Mouse (Mus musculus): ENCODE measurements around the gene Micu2. TPM values are rescaled to one million over a fixed set of nuclear protein-coding genes. Genes with fewer than 3 reads are reported as not detected.
"Not testable (repeated sequence)": the region's sequence is repeated elsewhere in the genome, so short reads cannot be mapped to it uniquely, and the experiment has no call there.

The Micu2 gene
- polyA plus RNA-seq, 1 experiment from 2014 or later = 46.5 TPM

DNA sequence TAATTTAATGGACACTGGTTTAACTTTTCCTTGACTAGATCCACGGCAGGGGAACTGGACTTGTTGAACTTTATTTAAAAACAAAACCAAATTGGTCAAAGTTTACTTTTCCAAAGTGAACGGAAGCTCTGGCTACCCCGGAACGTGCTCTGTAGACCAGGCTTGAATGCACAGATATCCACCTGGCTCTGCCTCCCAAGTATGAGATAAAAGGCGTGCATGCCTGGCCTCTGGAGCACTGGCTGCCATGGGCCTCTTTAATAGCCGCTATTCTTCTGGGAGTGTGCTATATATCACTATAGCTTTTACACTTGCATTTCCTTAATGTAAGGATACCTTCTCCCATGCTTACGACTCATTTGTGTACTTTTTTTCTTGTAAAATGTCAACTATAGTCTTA lies 65.5 kb downstream of the Micu2 start:
- Histone ChIP-seq H3K27me3 (ENCODE audit: control insufficient read depth, insufficient read depth, low read length) (no peaks in the 10 kb centered on the region), H3K27ac (ENCODE audit: low read depth, low read length) (no peak overlapping the region), H3K9ac (replicated peaks; ENCODE audit: low read depth, low read length) (no peak overlapping the region), H3K4me2 (ENCODE audit: low read depth, low read length) (no peak overlapping the region), H3K4me1 (ENCODE audit: control insufficient read depth, insufficient read depth, low read length) (no peaks in the 10 kb centered on the region), H3K36me3 (ENCODE audit: control insufficient read depth, insufficient read depth, low read length) (no peaks in the 10 kb centered on the region), H3K9me3 (ENCODE audit: control insufficient read depth, low read length) (no peaks in the 10 kb centered on the region), H3K4me3 (ENCODE audit: low read depth, low read length) (no peak overlapping the region)
- ATAC-seq (ENCODE audit: low read depth) = no peak
- WGBS = 65% methylated on average over 7 of the region's 7 CpGs

DNA sequence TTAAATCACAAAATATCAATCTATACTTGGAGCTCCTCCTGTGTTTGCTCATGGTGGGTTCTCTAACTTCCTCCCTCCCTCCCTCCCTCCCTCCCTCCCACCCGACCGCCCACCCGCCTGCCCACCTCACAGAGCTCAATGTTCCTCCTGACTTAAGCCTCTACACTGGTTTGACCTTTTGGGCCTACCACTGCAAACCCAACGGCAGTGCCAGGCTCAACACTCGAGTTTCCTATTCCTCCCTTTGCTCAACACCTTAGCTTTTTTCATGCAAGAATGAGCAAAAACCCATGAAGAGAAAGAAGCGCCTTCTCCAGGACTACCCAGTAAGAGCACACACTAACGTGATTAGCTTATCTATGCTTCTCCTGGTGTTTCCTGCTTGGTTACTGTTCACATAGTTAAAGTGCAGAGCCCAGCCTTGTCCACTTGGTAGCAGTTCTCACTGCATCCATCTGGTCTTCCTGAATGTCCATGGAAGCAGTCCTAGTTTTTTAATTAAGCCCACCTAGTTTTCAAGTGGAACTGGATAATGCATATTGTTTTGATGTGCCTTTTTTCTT lies 66.1 kb downstream of the Micu2 start:
- Histone ChIP-seq H3K9me3 (ENCODE audit: control insufficient read depth, low read length) (no peaks in the 10 kb centered on the region), H3K27ac (ENCODE audit: low read depth, low read length) (no peak overlapping the region), H3K27me3 (ENCODE audit: control insufficient read depth, insufficient read depth, low read length) (no peaks in the 10 kb centered on the region), H3K4me3 (ENCODE audit: low read depth, low read length) (no peak overlapping the region), H3K4me2 (ENCODE audit: low read depth, low read length) (no peak overlapping the region), H3K4me1 (ENCODE audit: control insufficient read depth, insufficient read depth, low read length) (no peaks in the 10 kb centered on the region), H3K36me3 (ENCODE audit: control insufficient read depth, insufficient read depth, low read length) (no peaks in the 10 kb centered on the region), H3K9ac (replicated peaks; ENCODE audit: low read depth, low read length) (no peak overlapping the region)
- 68% methylated on average over 7 of the region's 7 CpGs for WGBS
- ATAC-seq (ENCODE audit: low read depth) = no peak

DNA sequence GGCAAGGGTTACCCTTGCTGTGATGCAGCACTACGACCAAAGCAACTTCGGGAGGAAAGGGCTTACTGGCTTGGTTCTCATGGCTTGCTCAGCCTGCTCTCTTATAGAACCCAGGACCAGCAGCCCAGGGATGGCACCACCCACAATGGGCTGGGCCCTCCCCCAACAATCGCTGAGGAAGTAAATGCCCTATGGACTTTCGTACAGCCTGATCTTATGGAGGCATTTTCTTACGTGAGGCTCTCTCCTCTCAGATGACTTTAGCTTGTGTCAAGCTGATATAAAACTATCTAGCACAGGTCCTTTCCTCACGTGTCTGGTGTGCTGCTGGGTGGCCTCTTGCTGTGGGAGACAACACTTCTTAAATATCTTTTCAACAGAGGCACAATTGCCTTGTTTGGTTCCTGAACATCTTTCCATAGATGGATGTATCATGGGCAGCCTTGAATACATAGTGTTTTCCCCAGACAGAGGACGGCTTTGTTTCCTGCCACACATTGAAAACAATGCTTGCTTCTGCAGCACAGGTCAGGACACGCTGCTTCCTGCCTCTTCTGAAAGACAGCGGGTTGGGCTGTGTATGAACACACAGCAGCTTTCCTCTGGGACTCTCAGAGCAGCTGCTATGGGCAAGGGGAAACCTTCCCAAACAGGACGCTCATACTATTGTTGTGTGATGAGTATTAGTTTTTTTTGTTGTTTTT lies 77.5 kb downstream of the Micu2 start:
- ATAC-seq (ENCODE audit: low read depth) = 0 out of 2 replicates have a peak, but pooled peaks have one; percentile 46
- 38% methylated on average over 10 of the region's 10 CpGs for WGBS
- Histone ChIP-seq H3K27me3 (ENCODE audit: control insufficient read depth, insufficient read depth, low read length) (no peaks in the 10 kb centered on the region), H3K9ac (replicated peaks; ENCODE audit: low read depth, low read length) (no peak overlapping the region), H3K36me3 (ENCODE audit: control insufficient read depth, insufficient read depth, low read length) (peaks cover 16% of the 10 kb centered on the region), H3K9me3 (ENCODE audit: control insufficient read depth, low read length) (no peaks in the 10 kb centered on the region), H3K4me2 (ENCODE audit: low read depth, low read length) (no peak overlapping the region; the same call in 1 of the 2 replicates), H3K4me1 (ENCODE audit: control insufficient read depth, insufficient read depth, low read length) (no peaks in the 10 kb centered on the region), H3K27ac (ENCODE audit: low read depth, low read length) (peak overlapping the region; percentile 44), H3K4me3 (ENCODE audit: low read depth, low read length) (no peak overlapping the region)

DNA sequence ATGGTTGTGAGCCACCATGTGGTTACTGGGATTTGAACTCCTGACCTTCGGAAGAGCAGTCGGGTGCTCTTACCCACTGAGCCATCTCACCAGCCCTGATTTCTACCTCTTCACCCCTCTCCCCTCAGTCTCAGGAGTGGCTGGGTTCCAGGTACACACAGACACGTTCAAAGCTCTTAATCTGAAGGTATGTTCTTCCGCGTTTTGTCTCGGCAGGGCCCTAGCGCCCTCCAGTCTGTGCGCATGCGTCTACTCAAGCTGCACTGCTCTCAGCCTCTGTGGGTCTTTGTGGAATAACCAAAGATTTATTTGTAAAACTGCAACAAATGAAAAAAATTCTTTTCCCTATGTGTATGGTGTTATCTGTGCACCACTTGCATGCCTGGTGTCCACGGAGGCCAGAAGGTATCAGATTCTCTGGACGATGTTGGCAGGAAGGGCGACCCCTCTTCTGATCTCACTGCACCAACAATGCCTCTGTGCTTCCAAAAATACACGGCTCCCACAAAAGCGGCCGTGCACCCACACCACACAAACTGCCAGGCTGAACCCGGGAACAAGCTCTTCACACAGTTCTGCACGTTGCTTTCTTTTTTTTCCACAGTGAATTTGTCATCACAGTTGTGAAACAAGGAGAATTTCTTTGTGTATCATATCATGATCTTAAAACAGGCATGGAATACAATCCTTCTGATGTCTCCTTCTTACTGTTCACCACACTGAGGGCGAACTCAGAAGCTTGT lies 78.3 kb downstream of the Micu2 start:
- no peak overlapping the region for H3K27ac ChIP-seq (ENCODE audit: low read depth, low read length)
- peaks cover 17% of the 10 kb centered on the region for H3K36me3 ChIP-seq (ENCODE audit: control insufficient read depth, insufficient read depth, low read length)
- 86% methylated on average over 18 of the region's 18 CpGs for WGBS
- no peak overlapping the region for H3K4me3 ChIP-seq (ENCODE audit: low read depth, low read length)
- H3K4me1 ChIP-seq (ENCODE audit: control insufficient read depth, insufficient read depth, low read length) = no peaks in the 10 kb centered on the region
- ATAC-seq (ENCODE audit: low read depth) = no peak
- H3K4me2 ChIP-seq (ENCODE audit: low read depth, low read length) = no peak overlapping the region; the same call in 1 of the 2 replicates
- H3K9me3 ChIP-seq (ENCODE audit: control insufficient read depth, low read length) = no peaks in the 10 kb centered on the region
- no peak overlapping the region for H3K9ac ChIP-seq (replicated peaks; ENCODE audit: low read depth, low read length)
- H3K27me3 ChIP-seq (ENCODE audit: control insufficient read depth, insufficient read depth, low read length) = no peaks in the 10 kb centered on the region

DNA sequence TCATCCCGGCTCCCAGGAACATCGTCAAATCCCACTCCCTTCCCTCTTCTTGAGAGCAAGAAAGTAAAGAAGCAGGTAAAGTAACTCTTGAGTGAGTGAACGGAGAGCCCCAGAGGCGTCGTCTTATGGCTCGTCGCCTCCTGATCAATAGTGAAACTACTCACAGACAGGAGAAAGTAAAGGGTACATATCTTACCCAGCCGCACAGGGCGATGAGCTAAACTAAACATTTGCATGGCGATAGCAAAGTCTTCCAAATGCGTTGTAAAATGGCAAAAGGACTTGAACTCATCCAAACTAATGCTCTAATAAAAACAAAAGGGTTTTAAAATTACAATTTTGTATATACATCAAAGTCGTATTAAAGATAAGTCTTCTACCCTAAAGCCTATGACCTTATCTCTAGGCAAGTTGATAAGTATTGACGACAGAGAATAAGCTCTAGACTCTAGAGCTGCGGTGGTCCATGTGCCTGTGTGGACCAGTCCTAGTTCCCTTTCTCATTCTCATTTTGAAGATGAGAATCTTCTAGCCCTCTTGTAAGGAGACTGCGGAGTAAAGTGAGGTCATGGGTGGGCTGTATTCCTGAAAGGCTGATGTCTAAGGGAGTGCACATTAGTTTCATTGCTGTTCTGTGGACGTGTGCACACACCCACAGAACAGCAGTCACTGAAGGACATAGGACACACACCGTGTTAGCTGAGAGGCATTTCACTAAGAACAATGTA lies 79.8 kb downstream of the Micu2 start:
- H3K9ac ChIP-seq (replicated peaks; ENCODE audit: low read depth, low read length) = no peak overlapping the region
- 95% methylated on average over 17 of the region's 17 CpGs for WGBS
- no peaks in the 10 kb centered on the region for H3K9me3 ChIP-seq (ENCODE audit: control insufficient read depth, low read length)
- H3K4me1 ChIP-seq (ENCODE audit: control insufficient read depth, insufficient read depth, low read length) = no peaks in the 10 kb centered on the region
- H3K4me3 ChIP-seq (ENCODE audit: low read depth, low read length) = no peak overlapping the region
- H3K36me3 ChIP-seq (ENCODE audit: control insufficient read depth, insufficient read depth, low read length) = peaks cover 17% of the 10 kb centered on the region
- H3K4me2 ChIP-seq (ENCODE audit: low read depth, low read length) = no peak overlapping the region
- H3K27ac ChIP-seq (ENCODE audit: low read depth, low read length) = no peak overlapping the region
- no peaks in the 10 kb centered on the region for H3K27me3 ChIP-seq (ENCODE audit: control insufficient read depth, insufficient read depth, low read length)
- ATAC-seq (ENCODE audit: low read depth) = no peak

DNA sequence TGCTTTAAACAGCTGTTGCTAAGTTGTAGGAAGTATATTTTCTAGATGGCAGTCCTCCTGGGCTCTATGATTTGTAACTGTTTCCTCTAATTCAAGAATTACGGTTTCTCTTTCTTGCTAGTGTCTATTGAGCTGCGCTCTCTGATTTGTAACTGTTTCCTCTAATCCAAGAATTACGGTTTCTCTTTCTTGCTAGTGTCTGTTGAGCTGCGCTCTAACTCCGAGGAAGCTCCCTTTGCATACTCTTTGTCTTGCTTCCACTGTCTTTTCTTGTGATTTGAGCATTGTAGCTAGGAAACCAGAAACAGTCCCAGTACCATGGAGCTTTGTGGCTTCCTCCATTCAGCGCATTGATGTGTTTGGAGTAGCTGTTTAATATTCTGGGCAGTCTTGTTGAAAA lies 83.7 kb downstream of the Micu2 start:
- H3K4me3 ChIP-seq (ENCODE audit: low read depth, low read length) = no peak overlapping the region
- no peaks in the 10 kb centered on the region for H3K9me3 ChIP-seq (ENCODE audit: control insufficient read depth, low read length)
- no peak overlapping the region for H3K27ac ChIP-seq (ENCODE audit: low read depth, low read length)
- H3K4me1 ChIP-seq (ENCODE audit: control insufficient read depth, insufficient read depth, low read length) = no peaks in the 10 kb centered on the region
- H3K36me3 ChIP-seq (ENCODE audit: control insufficient read depth, insufficient read depth, low read length) = peaks cover 11% of the 10 kb centered on the region
- no peak overlapping the region for H3K9ac ChIP-seq (replicated peaks; ENCODE audit: low read depth, low read length)
- 55% methylated on average over 6 of the region's 6 CpGs for WGBS
- no peak overlapping the region for H3K4me2 ChIP-seq (ENCODE audit: low read depth, low read length)
- no peak for ATAC-seq (ENCODE audit: low read depth)
- H3K27me3 ChIP-seq (ENCODE audit: control insufficient read depth, insufficient read depth, low read length) = no peaks in the 10 kb centered on the region

DNA sequence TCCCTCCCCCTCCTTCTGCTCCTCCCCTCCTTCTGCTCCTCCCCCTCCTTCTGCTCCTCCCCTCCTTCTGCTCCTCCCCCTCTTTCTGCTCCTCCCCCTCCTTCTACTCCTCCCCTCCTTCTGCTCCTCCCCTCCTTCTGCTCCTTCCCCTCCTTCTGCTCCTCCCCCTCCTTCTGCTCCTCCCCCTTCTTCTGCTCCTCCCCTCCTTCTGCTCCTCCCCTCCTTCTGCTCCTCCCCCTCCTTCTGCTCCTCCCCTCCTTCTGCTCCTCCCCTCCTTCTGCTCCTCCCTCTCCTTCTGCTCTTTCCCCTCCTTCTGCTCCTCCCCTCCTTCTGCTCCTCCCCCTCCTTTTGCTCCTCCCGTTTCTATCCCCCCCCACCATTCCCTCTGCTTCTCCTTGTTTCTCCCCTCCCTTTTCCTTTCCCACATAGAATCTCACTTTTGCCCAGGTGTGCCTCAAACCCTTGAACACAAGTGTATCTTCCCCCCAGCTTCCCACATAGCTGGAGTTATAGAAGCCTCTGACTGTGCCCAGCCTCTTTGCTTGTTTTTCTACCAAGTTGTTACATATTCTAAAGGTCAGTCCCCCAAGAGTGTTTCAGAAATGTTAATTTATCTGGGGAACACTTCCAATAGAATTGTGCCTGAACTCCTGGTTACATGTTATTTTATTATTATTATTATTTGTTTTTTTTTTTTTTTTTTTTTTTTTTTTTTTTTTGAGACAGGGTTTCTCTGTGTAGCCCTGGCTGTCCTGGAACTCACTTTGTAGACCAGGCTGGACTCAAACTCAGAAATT lies 86.7 kb downstream of the Micu2 start:
- not testable (repeated sequence) for H3K4me2 ChIP-seq (ENCODE audit: low read depth, low read length); H3K4me1 ChIP-seq (ENCODE audit: control insufficient read depth, insufficient read depth, low read length); H3K27ac ChIP-seq (ENCODE audit: low read depth, low read length); H3K27me3 ChIP-seq (ENCODE audit: control insufficient read depth, insufficient read depth, low read length); H3K4me3 ChIP-seq (ENCODE audit: low read depth, low read length); ATAC-seq (ENCODE audit: low read depth); H3K9me3 ChIP-seq (ENCODE audit: control insufficient read depth, low read length); H3K9ac ChIP-seq (replicated peaks; ENCODE audit: low read depth, low read length)
- 38% methylated on average over 1 of the region's 1 CpGs for WGBS
- H3K36me3 ChIP-seq (ENCODE audit: control insufficient read depth, insufficient read depth, low read length) = peaks cover 11% of the 10 kb centered on the region; the same call in 1 of the 2 replicates

DNA sequence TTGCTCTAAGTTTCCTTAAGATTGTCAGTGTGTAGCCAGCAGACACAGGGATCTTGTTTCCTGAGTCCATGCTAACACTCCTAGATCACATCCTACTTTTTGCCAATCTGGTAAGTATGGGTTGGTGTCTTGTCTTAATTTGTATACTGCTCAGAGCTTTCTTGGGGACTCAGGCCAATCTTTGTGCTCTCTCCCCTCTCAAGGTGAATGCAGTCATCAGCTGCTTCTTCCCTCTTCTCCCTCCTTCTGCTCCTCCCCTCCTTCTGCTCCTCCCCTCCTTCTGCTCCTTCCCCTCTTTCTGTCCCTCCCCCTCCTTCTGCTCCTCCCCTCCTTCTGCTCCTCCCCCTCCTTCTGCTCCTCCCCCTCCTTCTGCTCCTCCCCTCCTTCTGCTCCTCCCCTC lies 87.3 kb downstream of the Micu2 start:
- H3K36me3 ChIP-seq (ENCODE audit: control insufficient read depth, insufficient read depth, low read length); ATAC-seq (ENCODE audit: low read depth); H3K4me2 ChIP-seq (ENCODE audit: low read depth, low read length); H3K9ac ChIP-seq (replicated peaks; ENCODE audit: low read depth, low read length); H3K27me3 ChIP-seq (ENCODE audit: control insufficient read depth, insufficient read depth, low read length); H3K27ac ChIP-seq (ENCODE audit: low read depth, low read length); H3K9me3 ChIP-seq (ENCODE audit: control insufficient read depth, low read length); H3K4me3 ChIP-seq (ENCODE audit: low read depth, low read length); H3K4me1 ChIP-seq (ENCODE audit: control insufficient read depth, insufficient read depth, low read length): not testable (repeated sequence)
